Mouse (Mus musculus) gastrocnemius, adult 8-10 months (tissue): ENCODE data around the gene Tmbim6. TPM values are rescaled to one million over a fixed set of nuclear protein-coding genes. Genes with fewer than 3 reads are reported as not detected.

Experiments used
- DNase-seq, 2 experiments: peaks; one replicate each; pipeline ENCODE4 v3.0.0; 2022; ENCODE audit warnings: low spot score in 2 of 2
- total RNA-seq, 4 experiments: library from RNA; stranded (reverse); gene quantifications; 2 replicates each; pipeline ENCODE4 v1.2.4; 2022

Gene Tmbim6
- 100 to 1,000 TPM; 194 to 210 (median 203) TPM for total RNA-seq

GRCm38 (mm10) chr15:99392486-99393385 is at the start of gene Tmbim6:
Tmbim6 (plus strand) TSS chr15:99392882.
- peak; percentile 99 to 100 for DNase-seq

GRCm38 (mm10) chr15:99343414-99344147 is 49.1 kb upstream of the Tmbim6 start:
- peak in 1 of 2 experiments; percentile 61 for DNase-seq

GRCm38 (mm10) chr15:99344148-99344870 is 48.4 kb upstream of the Tmbim6 start:
- peak in 1 of 2 experiments; percentile 36 for DNase-seq

GRCm38 (mm10) chr15:99344961-99345360 is 47.7 kb upstream of the Tmbim6 start:
- no peak for DNase-seq

- no peak for DNase-seq
Measured at GRCm38 (mm10) chr15:99351610-99352009, 41.1 kb upstream of the Tmbim6 start.

- DNase-seq, result no peak
Measured at GRCm38 (mm10) chr15:99352306-99352705, 40.4 kb upstream of the Tmbim6 start.

GRCm38 (mm10) chr15:99355660-99356059 is 37.0 kb upstream of the Tmbim6 start:
- no peak for DNase-seq

GRCm38 (mm10) chr15:99356462-99356861 is 36.2 kb upstream of the Tmbim6 start:
- DNase-seq, result no peak

GRCm38 (mm10) chr15:99358952-99359351 is 33.7 kb upstream of the Tmbim6 start:
- no peak for DNase-seq

- DNase-seq, result no peak
Measured at GRCm38 (mm10) chr15:99364022-99364530, 28.6 kb upstream of the Tmbim6 start.

- no peak for DNase-seq
Measured at GRCm38 (mm10) chr15:99364921-99365320, 27.8 kb upstream of the Tmbim6 start.

GRCm38 (mm10) chr15:99368583-99369266 is 24.0 kb upstream of the Tmbim6 start:
- DNase-seq, result no peak

- DNase-seq, result no peak
Measured at GRCm38 (mm10) chr15:99369391-99370171, 23.1 kb upstream of the Tmbim6 start.

- DNase-seq, result peak; percentile 92 to 93
Measured at GRCm38 (mm10) chr15:99370259-99370691, 22.4 kb upstream of the Tmbim6 start, which contains the start of gene Fmnl3. Fmnl3 (minus strand) TSS chr15:99370482.

GRCm38 (mm10) chr15:99371526-99372340 is 20.9 kb upstream of the Tmbim6 start:
- peak in 1 of 2 experiments; percentile 28 for DNase-seq

GRCm38 (mm10) chr15:99372761-99373160 is 19.9 kb upstream of the Tmbim6 start:
- no peak for DNase-seq

GRCm38 (mm10) chr15:99375036-99375435 is 17.6 kb upstream of the Tmbim6 start:
- no peak for DNase-seq

GRCm38 (mm10) chr15:99375581-99375980 is 17.1 kb upstream of the Tmbim6 start:
- DNase-seq, result no peak

- DNase-seq, result no peak
Measured at GRCm38 (mm10) chr15:99376240-99376639, 16.4 kb upstream of the Tmbim6 start.
